8 mouse cellular contexts compared by ENCODE assay signal in genomic region chr11:70970560-70971540, GRCm38 (mm10). TPM values are rescaled to one million over a fixed set of nuclear protein-coding genes. Genes with fewer than 3 reads are reported as not detected.
DNase-seq lines count a peak whose midpoint lies in the region; ATAC-seq and TF ChIP-seq lines count a peak whose summit lies in the region.

No protein-coding gene starts in this region.

- H3K4me2 ChIP-seq in hindbrain, embryonic 13.5 days = peak overlapping the region; percentile 84
- peak overlapping the region; percentile 72 for H3K4me2 ChIP-seq in lung, postnatal 0 days (replicated peaks; ENCODE audit: low read depth, low read length)
- peak overlapping the region; percentile 81 for H3K4me2 ChIP-seq in stomach, embryonic 14.5 days (replicated peaks; ENCODE audit: low read depth, low read length)

- TF ChIP-seq POLR2A in cerebellum, adult 2 months (IDR thresholded peaks at IDR 0.05; ENCODE audit: borderline replicate concordance, insufficient read depth, low read length) = no peak

- no peak overlapping the region for H3K27ac ChIP-seq in cerebellum, adult 2 months (ENCODE audit: insufficient read depth, low read length)
- peak overlapping the region; percentile 95 for H3K27ac ChIP-seq in hindbrain, embryonic 13.5 days
- H3K27ac ChIP-seq in lung, postnatal 0 days (ENCODE audit: low read length) = peak overlapping the region; percentile 87
- H3K27ac ChIP-seq in stomach, embryonic 14.5 days (ENCODE audit: low read length) = peak overlapping the region; percentile 85

- peaks cover 6% of the 10 kb centered on the region; the same call in 1 of the 2 replicates for H3K4me1 ChIP-seq in cerebellum, adult 2 months (ENCODE audit: control insufficient read depth, insufficient read depth, low read length)
- peaks cover 24% of the 10 kb centered on the region for H3K4me1 ChIP-seq in hindbrain, embryonic 13.5 days (replicated peaks)
- no peaks in the 10 kb centered on the region for H3K4me1 ChIP-seq in lung, postnatal 0 days (ENCODE audit: insufficient read depth, low read depth, low read length)
- peaks cover 4% of the 10 kb centered on the region; the same call in 1 of the 2 replicates for H3K4me1 ChIP-seq in stomach, embryonic 14.5 days (ENCODE audit: control insufficient read depth, insufficient read depth, low read length)

- peak overlapping the region; percentile 78 for H3K9ac ChIP-seq in hindbrain, embryonic 13.5 days
- H3K9ac ChIP-seq in lung, postnatal 0 days (replicated peaks; ENCODE audit: low read depth) = peak overlapping the region; percentile 44
- peak overlapping the region; percentile 46; the same call in 1 of the 2 replicates for H3K9ac ChIP-seq in stomach, embryonic 14.5 days (replicated peaks; ENCODE audit: low read depth, low read length)

- TF ChIP-seq EP300 in lung, postnatal 0 days (IDR thresholded peaks at IDR 0.05) = peak; percentile 70

- ATAC-seq in hindbrain, embryonic 13.5 days (ENCODE audit: low FRiP score) = peak; percentile 55
- peak; percentile 46 for ATAC-seq in lung, postnatal 0 days
- ATAC-seq in stomach, embryonic 14.5 days (ENCODE audit: insufficient number of reproducible peaks, insufficient read depth, low FRiP score, low read depth) = peak; percentile 16; the same call in 1 of the 2 replicates

- H3K4me3 ChIP-seq in cerebellum, adult 2 months (replicated peaks; ENCODE audit: insufficient read depth, low read depth, low read length) = peak overlapping the region; percentile 62
- peak overlapping the region; percentile 87 for H3K4me3 ChIP-seq in hindbrain, embryonic 13.5 days
- H3K4me3 ChIP-seq in lung, postnatal 0 days (ENCODE audit: low read depth, low read length) = peak overlapping the region; percentile 90
- peak overlapping the region; percentile 88 for H3K4me3 ChIP-seq in stomach, embryonic 14.5 days (ENCODE audit: low read depth, low read length)

- WGBS in cerebellum, adult 2 months = 14% methylated on average over 24 of the region's 24 CpGs
- 19% methylated on average over 24 of the region's 24 CpGs for WGBS in hindbrain, embryonic 13.5 days
- 11% methylated on average over 24 of the region's 24 CpGs for WGBS in lung, postnatal 0 days
- WGBS in stomach, embryonic 14.5 days = 17% methylated on average over 24 of the region's 24 CpGs

- no peaks in the 10 kb centered on the region for H3K9me3 ChIP-seq in hindbrain, embryonic 13.5 days
- no peaks in the 10 kb centered on the region for H3K9me3 ChIP-seq in lung, postnatal 0 days (ENCODE audit: low read length)
- H3K9me3 ChIP-seq in stomach, embryonic 14.5 days (ENCODE audit: control insufficient read depth, low read depth, low read length) = no peaks in the 10 kb centered on the region

- DNase-seq in cerebellum, adult 2 months = no peak
- no peak for DNase-seq in cerebellum, adult 9-10 months
- peak; percentile 75 for DNase-seq in 3134 (ENCODE audit: extremely low read depth, insufficient read length, low spot score)
- DNase-seq in c-Kit-negative CD71-positive TER-119-positive erythroid progenitor cells, embryonic 14.5 days (ENCODE audit: low read depth, low spot score) = peak; percentile 84
- DNase-seq in lung, postnatal 0 days (ENCODE audit: low spot score) = peak; percentile 87
- no peak for DNase-seq in gastrocnemius, postnatal 10 days

- H3K36me3 ChIP-seq in hindbrain, embryonic 13.5 days = peaks cover 39% of the 10 kb centered on the region
- H3K36me3 ChIP-seq in lung, postnatal 0 days (ENCODE audit: insufficient read depth, low read length) = peaks cover 24% of the 10 kb centered on the region; the same call in 1 of the 2 replicates
- H3K36me3 ChIP-seq in stomach, embryonic 14.5 days (ENCODE audit: control insufficient read depth, insufficient read depth, low read length) = peaks cover 26% of the 10 kb centered on the region

- no peaks in the 10 kb centered on the region for H3K27me3 ChIP-seq in cerebellum, adult 2 months (ENCODE audit: control insufficient read depth, insufficient read depth, low read length)
- H3K27me3 ChIP-seq in hindbrain, embryonic 13.5 days = no peaks in the 10 kb centered on the region
- H3K27me3 ChIP-seq in lung, postnatal 0 days (replicated peaks; ENCODE audit: insufficient read depth, low read length) = no peaks in the 10 kb centered on the region
- no peaks in the 10 kb centered on the region for H3K27me3 ChIP-seq in stomach, embryonic 14.5 days (ENCODE audit: control insufficient read depth, insufficient read depth, low read length)

- no peak for TF ChIP-seq CTCF in cerebellum, adult 2 months (IDR thresholded peaks at IDR 0.05; ENCODE audit: borderline replicate concordance, insufficient read depth, low read depth, low read length)
- peak; percentile 48 for TF ChIP-seq CTCF in lung, postnatal 0 days (IDR thresholded peaks at IDR 0.05)

RNA-seq across cellular contexts. Expression of gene Rpain, which starts 0.8 kb away (rescaled TPM):
- 56.9 and 58.1 TPM in 2 replicates for polyA plus RNA-seq in cerebellum, adult 2 months (2012; rRNA removed)
- polyA plus RNA-seq in hindbrain, embryonic 13.5 days (2015; fragmentation: Nextera tagmentation; extraction: Ambion mirVana) = 72.1 and 73.0 TPM in 2 replicates
- polyA plus RNA-seq in lung, postnatal 0 days (2015; fragmentation: Nextera tagmentation; extraction: Ambion mirVana) = 90.4 and 97.5 TPM in 2 replicates
- 86.0 and 88.2 TPM in 2 replicates for polyA plus RNA-seq in stomach, embryonic 14.5 days (2014; fragmentation: Nextera tagmentation; extraction: Ambion mirVana)
- 10 to 100 TPM; 14.0 to 15.3 TPM for total RNA-seq in gastrocnemius, postnatal 10 days (2021)

RNA-seq across cellular contexts. Expression of gene Nup88, which starts 1.1 kb away (rescaled TPM):
- 79.1 and 80.8 TPM in 2 replicates for polyA plus RNA-seq in cerebellum, adult 2 months (2012; rRNA removed)
- 121 and 131 TPM in 2 replicates for polyA plus RNA-seq in hindbrain, embryonic 13.5 days (2015; fragmentation: Nextera tagmentation; extraction: Ambion mirVana)
- polyA plus RNA-seq in lung, postnatal 0 days (2015; fragmentation: Nextera tagmentation; extraction: Ambion mirVana) = 56.6 and 58.0 TPM in 2 replicates
- polyA plus RNA-seq in stomach, embryonic 14.5 days (2014; fragmentation: Nextera tagmentation; extraction: Ambion mirVana) = 123 and 137 TPM in 2 replicates
- 10 to 100 TPM; 50.1 to 52.0 TPM for total RNA-seq in gastrocnemius, postnatal 10 days (2021)

RNA-seq across cellular contexts. Expression of gene C1qbp, which starts 12.0 kb away (rescaled TPM):
- polyA plus RNA-seq in cerebellum, adult 2 months (2012; rRNA removed) = 102 and 107 TPM in 2 replicates
- 191 and 192 TPM in 2 replicates for polyA plus RNA-seq in hindbrain, embryonic 13.5 days (2015; fragmentation: Nextera tagmentation; extraction: Ambion mirVana)
- polyA plus RNA-seq in lung, postnatal 0 days (2015; fragmentation: Nextera tagmentation; extraction: Ambion mirVana) = 79.6 and 83.4 TPM in 2 replicates
- polyA plus RNA-seq in stomach, embryonic 14.5 days (2014; fragmentation: Nextera tagmentation; extraction: Ambion mirVana) = 210 and 227 TPM in 2 replicates
- total RNA-seq in gastrocnemius, postnatal 10 days (2021) = 100 to 1,000 TPM; 158 to 183 TPM

RNA-seq across cellular contexts. Expression of gene Dhx33, which starts 33.4 kb away (rescaled TPM):
- 22.1 and 25.5 TPM in 2 replicates for polyA plus RNA-seq in cerebellum, adult 2 months (2012; rRNA removed)
- 13.9 and 14.4 TPM in 2 replicates for polyA plus RNA-seq in hindbrain, embryonic 13.5 days (2015; fragmentation: Nextera tagmentation; extraction: Ambion mirVana)
- 5.9 and 6.2 TPM in 2 replicates for polyA plus RNA-seq in lung, postnatal 0 days (2015; fragmentation: Nextera tagmentation; extraction: Ambion mirVana)
- 20.8 and 22.7 TPM in 2 replicates for polyA plus RNA-seq in stomach, embryonic 14.5 days (2014; fragmentation: Nextera tagmentation; extraction: Ambion mirVana)
- 10 to 100 TPM; 10.7 to 13.3 TPM for total RNA-seq in gastrocnemius, postnatal 10 days (2021)

RNA-seq across cellular contexts. Expression of gene Mis12, which starts 48.6 kb away (rescaled TPM):
- 13.7 and 15.2 TPM in 2 replicates for polyA plus RNA-seq in cerebellum, adult 2 months (2012; rRNA removed)
- polyA plus RNA-seq in hindbrain, embryonic 13.5 days (2015; fragmentation: Nextera tagmentation; extraction: Ambion mirVana) = 39.0 and 40.9 TPM in 2 replicates
- polyA plus RNA-seq in lung, postnatal 0 days (2015; fragmentation: Nextera tagmentation; extraction: Ambion mirVana) = 16.2 and 17.6 TPM in 2 replicates
- polyA plus RNA-seq in stomach, embryonic 14.5 days (2014; fragmentation: Nextera tagmentation; extraction: Ambion mirVana) = 29.9 and 34.0 TPM in 2 replicates
- 1 to 10 TPM; 5.4 to 8.2 TPM for total RNA-seq in gastrocnemius, postnatal 10 days (2021)

Comparison
In these comparisons a context has a peak if more than half of its experiments do, and no peak if none do; other contexts are left out.
1. DNase-seq: peak in 3134 (single experiment), c-Kit-negative CD71-positive TER-119-positive erythroid progenitor cells, embryonic 14.5 days (single experiment) and lung, postnatal 0 days (single experiment); none in cerebellum, adult 2 months (0 of 2), cerebellum, adult 9-10 months (single experiment) and gastrocnemius, postnatal 10 days (single experiment).
2. Peak in every context shown above with its lines, with median percentiles within 50 percentile points of each other: H3K4me3 ChIP-seq, ATAC-seq, H3K4me2 ChIP-seq and H3K9ac ChIP-seq.